In genomic region chr1:146497381-146498081, GRCm38 (mm10) we compare ENCODE assay signal across 8 mouse cellular contexts. TPM values are rescaled to one million over a fixed set of nuclear protein-coding genes. Genes with fewer than 3 reads are reported as not detected.
A peak's percentile ranks its signal among the peaks of the same experiment; 100 is the strongest.
DNase-seq lines count a peak whose midpoint lies in the region; ATAC-seq lines count a peak whose summit lies in the region.

No protein-coding gene starts in this region.

- peak; percentile 58; the same call in 1 of the 2 replicates for ATAC-seq in heart, embryonic 15.5 days (replicated peaks; ENCODE audit: insufficient number of reproducible peaks, insufficient read depth, low FRiP score, low read depth)
- ATAC-seq in hindbrain, embryonic 16.5 days = peak; percentile 85
- ATAC-seq in liver, embryonic 13.5 days (ENCODE audit: low read depth) = no peak
- ATAC-seq in monocyte, adult 5-6 weeks (replicated peaks; ENCODE audit: insufficient number of reproducible peaks, low FRiP score, low TSS enrichment, poor library complexity, severe bottlenecking) = no peak

- H3K27me3 ChIP-seq in heart, embryonic 15.5 days = peaks cover 39% of the 10 kb centered on the region
- H3K27me3 ChIP-seq in hindbrain, embryonic 16.5 days (replicated peaks; ENCODE audit: control insufficient read depth, insufficient read depth, low read length) = no peaks in the 10 kb centered on the region
- peaks cover 32% of the 10 kb centered on the region for H3K27me3 ChIP-seq in liver, embryonic 13.5 days

- peaks cover 9% of the 10 kb centered on the region for H3K4me1 ChIP-seq in heart, embryonic 15.5 days (replicated peaks)
- no peaks in the 10 kb centered on the region; the same call in 1 of the 2 replicates for H3K4me1 ChIP-seq in hindbrain, embryonic 16.5 days (ENCODE audit: control insufficient read depth, insufficient read depth, low read depth, low read length)
- no peaks in the 10 kb centered on the region for H3K4me1 ChIP-seq in liver, embryonic 13.5 days (replicated peaks)

- peak overlapping the region; percentile 25; the same call in 1 of the 2 replicates for H3K9ac ChIP-seq in heart, embryonic 15.5 days
- H3K9ac ChIP-seq in hindbrain, embryonic 16.5 days (ENCODE audit: low read depth, low read length) = peak overlapping the region; percentile 64
- no peak overlapping the region for H3K9ac ChIP-seq in liver, embryonic 13.5 days

- WGBS in heart, embryonic 15.5 days = 1% methylated on average over 28 of the region's 28 CpGs
- under 1% methylated on average over 28 of the region's 28 CpGs for WGBS in hindbrain, embryonic 16.5 days
- WGBS in liver, embryonic 13.5 days (ENCODE audit: insufficient replicate concordance) = 2% methylated on average over 28 of the region's 28 CpGs

- no peak for DNase-seq in heart, postnatal 10 days
- peak; percentile 62 for DNase-seq in R1 (ENCODE audit: low read depth, low spot score)
- DNase-seq in embryo, embryonic 9.5 days (ENCODE audit: extremely low spot score) = peak; percentile 56
- DNase-seq in liver, embryonic 13.5 days = no peak
- DNase-seq in right cerebral cortex, postnatal 10 days (ENCODE audit: low spot score in 2 of 2) = peak; percentile 48 to 55

- intact Hi-C loops in heart, postnatal 10 days (cut with DNase I) = no loop called here

- H3K27ac ChIP-seq in heart, embryonic 15.5 days = no peak overlapping the region
- peak overlapping the region; percentile 73 for H3K27ac ChIP-seq in hindbrain, embryonic 16.5 days (ENCODE audit: low read depth, low read length)
- H3K27ac ChIP-seq in liver, embryonic 13.5 days = no peak overlapping the region

- H3K4me3 ChIP-seq in heart, embryonic 15.5 days = peak overlapping the region; percentile 53
- H3K4me3 ChIP-seq in hindbrain, embryonic 16.5 days (ENCODE audit: low read length) = peak overlapping the region; percentile 49
- peak overlapping the region; percentile 25 for H3K4me3 ChIP-seq in liver, embryonic 13.5 days (replicated peaks)

- H3K9me3 ChIP-seq in heart, embryonic 15.5 days (replicated peaks) = no peaks in the 10 kb centered on the region
- no peaks in the 10 kb centered on the region for H3K9me3 ChIP-seq in hindbrain, embryonic 16.5 days (ENCODE audit: control insufficient read depth, low read length)
- H3K9me3 ChIP-seq in liver, embryonic 13.5 days (replicated peaks) = no peaks in the 10 kb centered on the region

- H3K4me2 ChIP-seq in heart, embryonic 15.5 days = peak overlapping the region; percentile 95
- H3K4me2 ChIP-seq in hindbrain, embryonic 16.5 days (ENCODE audit: low read length) = peak overlapping the region; percentile 60
- peak overlapping the region; percentile 50 for H3K4me2 ChIP-seq in liver, embryonic 13.5 days

- no peaks in the 10 kb centered on the region for H3K36me3 ChIP-seq in heart, embryonic 15.5 days
- no peaks in the 10 kb centered on the region for H3K36me3 ChIP-seq in hindbrain, embryonic 16.5 days (ENCODE audit: control insufficient read depth, insufficient read depth, low read length)
- no peaks in the 10 kb centered on the region for H3K36me3 ChIP-seq in liver, embryonic 13.5 days

RNA-seq across cellular contexts. Expression of gene Brinp3, which starts 3.0 kb away (rescaled TPM):
- polyA plus RNA-seq in heart, embryonic 15.5 days (2015; fragmentation: Nextera tagmentation; extraction: Ambion mirVana) = 0.18 and 0.60 TPM in 2 replicates
- total RNA-seq in heart, postnatal 10 days (2021) = not detected
- polyA plus RNA-seq in hindbrain, embryonic 16.5 days (2015; fragmentation: Nextera tagmentation; extraction: Ambion mirVana) = 42.6 and 46.5 TPM in 2 replicates
- polyA plus RNA-seq in liver, embryonic 13.5 days (2015; fragmentation: Nextera tagmentation; extraction: Ambion mirVana) = 0.03 and 0.05 TPM in 2 replicates
- not detected in 3 replicates for total RNA-seq in monocyte, adult 5-6 weeks (2017)

Comparison
In these comparisons a context has a peak if more than half of its experiments do, and no peak if none do; other contexts are left out.
1. ATAC-seq: peak in heart, embryonic 15.5 days (single experiment) and hindbrain, embryonic 16.5 days (single experiment); none in liver, embryonic 13.5 days (single experiment) and monocyte, adult 5-6 weeks (single experiment).
2. DNase-seq: peak in R1 (single experiment), embryo, embryonic 9.5 days (single experiment) and right cerebral cortex, postnatal 10 days (2 of 2); none in heart, postnatal 10 days (0 of 2) and liver, embryonic 13.5 days (single experiment).
3. RNA of gene Brinp3, which starts 3.0 kb away (polyA plus RNA-seq): 42.6 to 46.5 TPM in hindbrain, embryonic 16.5 days; 0.18 to 0.60 TPM in heart, embryonic 15.5 days and 0.03 to 0.05 TPM in liver, embryonic 13.5 days; every median in the first group is over 10 times any median in the second.
4. Peak in every context shown above with its lines, with median percentiles within 50 percentile points of each other: H3K4me2 ChIP-seq and H3K4me3 ChIP-seq.